Mouse (Mus musculus): Measurements from ENCODE around the gene Ppp2r5b.

Ppp2r5b gene

GRCm38 (mm10) chr19:6269798-6270475 lies 34.3 kb upstream of the Ppp2r5b start:
- in situ Hi-C loops (cut with MboI), result loop anchor here (5.0 kb wide), 1 partner anchor 37 kb away; the partner anchor contains the start of gene Cdc42bpg

GRCm38 (mm10) chr19:6268670-6269132 lies 33.0 kb upstream of the Ppp2r5b start:
- in situ Hi-C loops (cut with MboI), result no loop called here

GRCm38 (mm10) chr19:6268170-6268528 lies 32.5 kb upstream of the Ppp2r5b start:
- in situ Hi-C loops (cut with MboI), result no loop called here

GRCm38 (mm10) chr19:6267306-6268169 lies 31.9 kb upstream of the Ppp2r5b start:
- in situ Hi-C loops (cut with MboI), result no loop called here

- in situ Hi-C loops (cut with MboI), result no loop called here
Measured at GRCm38 (mm10) chr19:6265727-6266182, 30.1 kb upstream of the Ppp2r5b start.

GRCm38 (mm10) chr19:6264945-6265344 lies 29.3 kb upstream of the Ppp2r5b start:
- in situ Hi-C loops (cut with MboI), result no loop called here

- in situ Hi-C loops (cut with MboI), result no loop called here
Measured at GRCm38 (mm10) chr19:6264200-6264599, 28.5 kb upstream of the Ppp2r5b start.

GRCm38 (mm10) chr19:6262839-6263433 lies 27.3 kb upstream of the Ppp2r5b start:
- in situ Hi-C loops (cut with MboI), result no loop called here

- in situ Hi-C loops (cut with MboI), result no loop called here
Measured at GRCm38 (mm10) chr19:6262222-6262621, 26.6 kb upstream of the Ppp2r5b start.

- in situ Hi-C loops (cut with MboI), result no loop called here
Measured at GRCm38 (mm10) chr19:6261379-6261778, 25.7 kb upstream of the Ppp2r5b start.

- in situ Hi-C loops (cut with MboI), result no loop called here
Measured at GRCm38 (mm10) chr19:6260946-6261345, 25.3 kb upstream of the Ppp2r5b start.

GRCm38 (mm10) chr19:6260428-6260827 lies 24.8 kb upstream of the Ppp2r5b start:
- in situ Hi-C loops (cut with MboI), result no loop called here

- in situ Hi-C loops (cut with MboI), result no loop called here
Measured at GRCm38 (mm10) chr19:6253021-6253420, 17.3 kb upstream of the Ppp2r5b start.

GRCm38 (mm10) chr19:6247526-6248300 lies 12.0 kb upstream of the Ppp2r5b start:
- in situ Hi-C loops (cut with MboI), result no loop called here

GRCm38 (mm10) chr19:6245806-6246205 lies 10.1 kb upstream of the Ppp2r5b start:
- in situ Hi-C loops (cut with MboI), result no loop called here

- in situ Hi-C loops (cut with MboI), result no loop called here
Measured at GRCm38 (mm10) chr19:6243226-6243625, 7.6 kb upstream of the Ppp2r5b start.

GRCm38 (mm10) chr19:6242281-6242680 lies 6.6 kb upstream of the Ppp2r5b start:
- in situ Hi-C loops (cut with MboI), result no loop called here

GRCm38 (mm10) chr19:6241274-6242107 lies 5.8 kb upstream of the Ppp2r5b start, which contains the start of gene Atg2a:
TSS of gene Atg2a (plus strand) at chr19:6241668.
- in situ Hi-C loops (cut with MboI), result no loop called here

GRCm38 (mm10) chr19:6240725-6241124 lies 5.1 kb upstream of the Ppp2r5b start:
- in situ Hi-C loops (cut with MboI), result no loop called here

- in situ Hi-C loops (cut with MboI), result no loop called here
Measured at GRCm38 (mm10) chr19:6240136-6240535, 4.5 kb upstream of the Ppp2r5b start.

GRCm38 (mm10) chr19:6238740-6239139 lies 3.1 kb upstream of the Ppp2r5b start:
- in situ Hi-C loops (cut with MboI), result no loop called here
